Mouse (Mus musculus): Measurements from ENCODE around the gene Fbxl14.

Gene Fbxl14

DNA sequence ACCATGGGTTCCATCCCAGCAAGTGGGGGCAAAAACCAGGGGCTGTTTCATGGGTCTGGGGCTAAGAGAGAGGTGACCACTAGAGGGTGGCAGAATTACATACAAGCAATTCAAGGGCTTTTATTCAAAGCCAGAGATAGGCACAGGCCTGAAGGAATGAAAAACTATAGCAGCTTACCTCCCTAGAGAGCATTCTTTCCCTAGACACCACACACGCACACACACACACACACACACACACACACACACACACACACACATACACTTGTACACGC is 11.7 kb upstream of the Fbxl14 start:
- in situ Hi-C loops (cut with MboI, MseI): no loop called here

GRCm38 (mm10) chr6:119470777-119471176 is 8.7 kb upstream of the Fbxl14 start:
- in situ Hi-C loops (cut with MboI, MseI): no loop called here

DNA sequence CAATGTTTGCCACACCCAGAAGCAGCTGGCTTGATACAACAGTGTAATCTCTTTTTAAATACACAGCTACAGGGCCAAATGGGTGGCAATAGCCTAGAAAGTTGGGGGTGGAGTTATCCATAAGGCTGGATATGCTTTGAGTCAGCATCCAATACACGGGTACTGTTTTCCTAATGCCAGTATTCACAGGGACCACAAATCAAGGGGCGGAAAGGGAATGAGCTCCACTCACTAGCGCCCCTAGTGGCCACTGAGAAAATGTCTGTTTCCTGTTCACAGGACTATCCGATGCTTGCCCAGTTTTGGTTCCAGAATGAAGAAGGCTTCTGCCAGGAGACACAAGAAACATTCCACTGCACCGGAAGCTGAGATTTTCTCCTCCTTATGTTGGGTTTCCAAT is 7.3 kb upstream of the Fbxl14 start:
- in situ Hi-C loops (cut with MboI, MseI): no loop called here

DNA sequence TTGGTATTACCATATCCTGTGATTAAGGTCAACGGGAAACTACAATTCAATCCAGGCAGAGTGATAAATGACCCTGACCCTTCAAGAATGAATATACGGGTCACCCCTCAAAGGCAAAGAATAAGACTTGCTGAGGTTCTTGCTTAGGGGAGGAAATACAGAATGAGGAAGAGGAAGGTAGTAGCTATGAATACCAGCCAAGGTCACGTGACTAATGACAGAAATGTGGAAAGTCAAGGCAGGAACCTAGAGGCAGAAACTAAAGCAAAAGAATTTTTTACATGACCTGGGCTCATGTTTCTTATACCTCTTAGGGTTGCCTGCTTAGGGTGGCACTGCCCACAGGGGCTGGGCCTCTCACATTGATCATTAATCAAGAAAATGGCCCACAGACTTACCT is 6.8 kb upstream of the Fbxl14 start:
- in situ Hi-C loops (cut with MboI, MseI): no loop called here

GRCm38 (mm10) chr6:119473446-119473845 is 6.0 kb upstream of the Fbxl14 start:
- in situ Hi-C loops (cut with MboI, MseI): no loop called here

GRCm38 (mm10) chr6:119473992-119474391 is 5.5 kb upstream of the Fbxl14 start:
- in situ Hi-C loops (cut with MboI, MseI): no loop called here

GRCm38 (mm10) chr6:119475988-119476387 is 3.5 kb upstream of the Fbxl14 start:
- in situ Hi-C loops (cut with MboI, MseI): loop anchor here (25.0 kb wide), 1 partner anchor 436 kb away; the partner anchor contains the start of gene Rad52

GRCm38 (mm10) chr6:119477686-119478310 is 1.7 kb upstream of the Fbxl14 start:
- in situ Hi-C loops (cut with MboI, MseI): loop anchor here (25.0 kb wide), 1 partner anchor 435 kb away; the partner anchor contains the start of gene Rad52

GRCm38 (mm10) chr6:119478560-119479342 is 717 bp upstream of the Fbxl14 start:
- in situ Hi-C loops (cut with MboI, MseI): loop anchor here (25.0 kb wide), 1 partner anchor 434 kb away; the partner anchor contains the start of gene Rad52

DNA sequence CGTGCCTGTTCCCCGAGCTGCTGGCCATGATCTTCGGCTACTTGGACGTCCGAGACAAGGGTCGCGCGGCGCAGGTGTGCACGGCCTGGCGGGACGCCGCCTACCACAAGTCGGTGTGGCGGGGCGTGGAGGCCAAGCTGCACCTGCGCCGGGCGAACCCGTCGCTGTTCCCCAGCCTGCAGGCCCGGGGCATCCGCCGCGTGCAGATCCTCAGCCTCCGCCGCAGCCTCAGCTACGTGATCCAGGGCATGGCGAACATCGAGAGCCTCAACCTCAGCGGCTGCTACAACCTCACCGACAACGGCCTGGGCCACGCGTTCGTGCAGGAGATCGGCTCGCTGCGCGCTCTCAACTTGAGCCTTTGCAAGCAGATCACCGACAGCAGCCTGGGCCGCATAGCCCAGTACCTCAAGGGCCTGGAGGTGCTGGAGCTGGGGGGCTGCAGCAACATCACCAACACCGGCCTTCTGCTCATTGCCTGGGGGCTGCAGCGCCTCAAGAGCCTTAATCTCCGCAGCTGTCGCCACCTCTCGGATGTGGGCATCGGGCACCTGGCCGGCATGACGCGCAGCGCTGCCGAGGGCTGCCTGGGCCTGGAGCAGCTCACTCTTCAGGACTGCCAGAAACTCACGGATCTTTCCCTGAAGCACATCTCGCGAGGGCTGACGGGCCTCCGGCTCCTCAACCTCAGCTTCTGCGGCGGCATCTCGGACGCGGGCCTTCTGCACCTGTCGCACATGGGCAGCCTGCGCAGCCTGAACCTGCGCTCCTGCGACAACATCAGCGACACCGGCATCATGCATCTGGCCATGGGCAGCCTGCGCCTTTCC is 623 bp downstream of the Fbxl14 start:
- in situ Hi-C loops (cut with MboI, MseI): loop anchor here (25.0 kb wide), 1 partner anchor 432 kb away; the partner anchor contains the start of gene Rad52

GRCm38 (mm10) chr6:119480706-119481331 is 1.4 kb downstream of the Fbxl14 start:
- in situ Hi-C loops (cut with MboI, MseI): loop anchor here (25.0 kb wide), 1 partner anchor 431 kb away; the partner anchor contains the start of gene Rad52

- in situ Hi-C loops (cut with MboI, MseI): loop anchor here (25.0 kb wide), 1 partner anchor 430 kb away; the partner anchor contains the start of gene Rad52
Measured at GRCm38 (mm10) chr6:119481741-119482390, 2.4 kb downstream of the Fbxl14 start.

DNA sequence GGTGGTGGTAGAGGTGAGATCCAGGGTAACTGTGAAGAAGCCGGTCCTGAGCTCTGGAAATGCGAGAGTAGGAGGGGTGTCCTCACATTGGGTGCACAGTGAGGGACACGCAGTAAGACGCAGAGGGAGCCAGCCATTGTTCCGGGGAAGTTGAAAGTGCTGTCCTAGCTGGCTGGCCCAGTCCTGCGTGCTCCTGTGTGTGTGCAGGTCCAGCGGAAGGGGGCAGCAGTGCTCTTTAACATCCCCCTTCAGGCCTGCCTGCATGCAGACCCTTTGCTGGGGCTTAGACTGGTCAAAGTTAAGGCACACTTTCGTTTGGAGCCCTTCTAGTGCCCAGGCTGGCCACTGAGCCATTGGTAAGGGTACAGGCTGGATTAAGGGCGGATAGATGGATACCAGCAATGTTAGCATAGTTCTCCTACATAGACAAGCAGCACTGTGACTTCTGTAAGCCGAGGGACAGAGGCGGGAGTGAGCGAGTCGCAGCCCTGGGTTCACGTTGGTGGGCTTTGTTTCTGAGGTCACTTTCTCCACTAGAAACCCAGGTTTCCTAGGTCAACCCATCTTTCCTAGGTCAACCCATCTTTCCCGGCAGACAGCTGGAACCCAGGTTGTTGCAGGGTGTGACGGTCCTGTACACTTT is 3.6 kb downstream of the Fbxl14 start:
- in situ Hi-C loops (cut with MboI, MseI): loop anchor here (25.0 kb wide), 1 partner anchor 429 kb away; the partner anchor contains the start of gene Rad52

DNA sequence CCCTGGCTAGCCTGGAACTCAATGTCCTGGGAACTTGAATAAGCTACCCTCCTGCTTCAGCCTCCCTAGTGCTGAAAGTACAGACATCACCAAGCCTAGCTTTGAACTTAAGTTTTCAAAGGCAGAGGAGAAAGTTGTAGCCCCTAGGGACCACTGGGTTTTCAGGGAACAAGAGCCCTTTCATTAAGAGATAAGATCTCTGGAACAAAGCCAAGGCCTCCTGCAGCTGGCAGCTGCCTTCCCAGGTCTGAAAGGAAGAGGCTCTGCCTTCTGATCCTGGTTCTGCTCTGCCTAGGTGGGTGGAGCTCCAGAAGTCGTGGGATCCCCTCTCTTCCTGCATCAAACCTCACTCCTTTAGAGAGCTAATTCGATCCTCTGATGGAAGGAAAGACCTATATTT is 6.0 kb downstream of the Fbxl14 start:
- in situ Hi-C loops (cut with MboI, MseI): loop anchor here (25.0 kb wide), 1 partner anchor 427 kb away; the partner anchor contains the start of gene Rad52

GRCm38 (mm10) chr6:119486381-119487084 is 7.1 kb downstream of the Fbxl14 start:
- in situ Hi-C loops (cut with MboI, MseI): loop anchor here (25.0 kb wide), 1 partner anchor 426 kb away; the partner anchor contains the start of gene Rad52

DNA sequence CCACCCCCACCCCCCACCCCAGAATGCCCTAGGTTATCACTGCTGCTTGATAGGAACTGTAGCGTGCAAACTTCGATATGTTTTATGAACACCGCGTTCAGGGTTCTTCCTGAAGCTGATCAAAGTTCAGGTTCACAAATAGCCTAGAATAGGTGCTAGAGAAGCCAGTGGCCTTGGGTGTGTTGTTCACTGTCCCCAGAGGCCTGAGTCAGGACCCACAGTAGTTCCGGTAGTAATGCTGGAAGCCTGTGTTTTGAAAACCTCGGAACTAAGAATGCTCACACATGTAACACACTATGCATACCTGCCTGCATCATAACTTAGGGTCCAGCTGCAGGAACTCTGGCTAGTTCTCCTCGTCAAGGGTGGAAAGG is 7.6 kb downstream of the Fbxl14 start:
- in situ Hi-C loops (cut with MboI, MseI): loop anchor here (25.0 kb wide), 1 partner anchor 425 kb away; the partner anchor contains the start of gene Rad52

- in situ Hi-C loops (cut with MboI, MseI): loop anchor here (25.0 kb wide), 1 partner anchor 425 kb away; the partner anchor contains the start of gene Rad52
Measured at GRCm38 (mm10) chr6:119487619-119488018, 8.2 kb downstream of the Fbxl14 start.

GRCm38 (mm10) chr6:119489765-119490164 is 10.3 kb downstream of the Fbxl14 start:
- in situ Hi-C loops (cut with MboI, MseI): loop anchor here (10.0 to 25.0 kb wide), 2 partner anchors 423 to 725 kb away; partner anchors contain the start of gene Rad52

DNA sequence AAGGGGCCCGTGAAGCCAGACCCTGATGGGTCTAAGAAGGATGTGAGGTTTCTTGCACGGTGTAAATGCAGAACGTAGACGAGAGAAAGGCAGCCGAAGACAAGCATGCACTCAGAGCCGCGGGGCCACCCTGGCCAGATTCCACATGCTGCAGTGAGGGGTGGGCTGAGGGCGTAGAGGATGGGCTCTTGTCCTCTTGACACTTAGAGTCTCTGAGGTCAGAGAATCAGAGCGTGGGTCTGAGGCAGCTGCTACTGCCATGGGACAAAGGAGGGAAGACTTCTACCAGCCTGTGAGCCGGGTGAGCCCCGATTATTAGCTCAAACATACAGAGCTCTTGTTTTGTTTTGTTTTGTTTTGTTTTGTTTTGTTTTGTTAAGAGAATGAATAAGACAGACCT is 11.1 kb downstream of the Fbxl14 start:
- in situ Hi-C loops (cut with MboI, MseI): loop anchor here (10.0 to 25.0 kb wide), 2 partner anchors 422 to 724 kb away; partner anchors contain the start of gene Rad52
